Mouse (Mus musculus): ENCODE measurements around the gene Col4a4. TPM values are rescaled to one million over a fixed set of nuclear protein-coding genes. Genes with fewer than 3 reads are reported as not detected.

Gene Col4a4
- not detected in 2 replicates for total RNA-seq (2015)
- 0.03 and 0.04 TPM in 2 replicates for total RNA-seq (2017)

- ATAC-seq (replicated peaks; ENCODE audit: poor library complexity), result 0 out of 2 replicates have a peak, but pooled peaks have one; percentile 20
Measured at GRCm38 (mm10) chr1:82586713-82587399, at the start of gene Col4a4, which contains the start of gene Col4a3. TSS of gene Col4a4 (minus strand) at chr1:82586849. TSS of gene Col4a3 (plus strand) at chr1:82586921.

GRCm38 (mm10) chr1:82636321-82636720, 49.7 kb upstream of the Col4a4 start:
- ATAC-seq (replicated peaks; ENCODE audit: poor library complexity), result no peak

GRCm38 (mm10) chr1:82635254-82635620, 48.6 kb upstream of the Col4a4 start:
- no peak for ATAC-seq (replicated peaks; ENCODE audit: poor library complexity)

- no peak for ATAC-seq (replicated peaks; ENCODE audit: poor library complexity)
Measured at GRCm38 (mm10) chr1:82634545-82635253, 48.0 kb upstream of the Col4a4 start.

GRCm38 (mm10) chr1:82631169-82631792, 44.6 kb upstream of the Col4a4 start:
- ATAC-seq (replicated peaks; ENCODE audit: poor library complexity), result no peak

- ATAC-seq (replicated peaks; ENCODE audit: poor library complexity), result no peak
Measured at GRCm38 (mm10) chr1:82629495-82629894, 42.8 kb upstream of the Col4a4 start.

GRCm38 (mm10) chr1:82627652-82628051, 41.0 kb upstream of the Col4a4 start:
- ATAC-seq (replicated peaks; ENCODE audit: poor library complexity), result peak; percentile 23; the same call in 1 of the 2 replicates

GRCm38 (mm10) chr1:82625474-82625873, 38.8 kb upstream of the Col4a4 start:
- ATAC-seq (replicated peaks; ENCODE audit: poor library complexity), result no peak

GRCm38 (mm10) chr1:82624934-82625333, 38.3 kb upstream of the Col4a4 start:
- peak; percentile 42; the same call in 1 of the 2 replicates for ATAC-seq (replicated peaks; ENCODE audit: poor library complexity)

- no peak for ATAC-seq (replicated peaks; ENCODE audit: poor library complexity)
Measured at GRCm38 (mm10) chr1:82619981-82620380, 33.3 kb upstream of the Col4a4 start.

GRCm38 (mm10) chr1:82618592-82618991, 31.9 kb upstream of the Col4a4 start:
- ATAC-seq (replicated peaks; ENCODE audit: poor library complexity), result no peak

- ATAC-seq (replicated peaks; ENCODE audit: poor library complexity), result no peak
Measured at GRCm38 (mm10) chr1:82618001-82618400, 31.4 kb upstream of the Col4a4 start.

- ATAC-seq (replicated peaks; ENCODE audit: poor library complexity), result no peak
Measured at GRCm38 (mm10) chr1:82612061-82612660, 25.5 kb upstream of the Col4a4 start.

- ATAC-seq (replicated peaks; ENCODE audit: poor library complexity), result no peak
Measured at GRCm38 (mm10) chr1:82608646-82609262, 22.1 kb upstream of the Col4a4 start.

GRCm38 (mm10) chr1:82605856-82606255, 19.2 kb upstream of the Col4a4 start:
- ATAC-seq (replicated peaks; ENCODE audit: poor library complexity), result no peak

- no peak for ATAC-seq (replicated peaks; ENCODE audit: poor library complexity)
Measured at GRCm38 (mm10) chr1:82605347-82605746, 18.7 kb upstream of the Col4a4 start.

GRCm38 (mm10) chr1:82603198-82603950, 16.7 kb upstream of the Col4a4 start:
- ATAC-seq (replicated peaks; ENCODE audit: poor library complexity), result no peak

- ATAC-seq (replicated peaks; ENCODE audit: poor library complexity), result no peak
Measured at GRCm38 (mm10) chr1:82596864-82597596, 10.4 kb upstream of the Col4a4 start.

GRCm38 (mm10) chr1:82590266-82590665, 3.6 kb upstream of the Col4a4 start:
- ATAC-seq (replicated peaks; ENCODE audit: poor library complexity), result no peak
